Mouse (Mus musculus) olfactory bulb, adult 2 months (tissue): ENCODE results near the gene Nop10.

Source experiments
- CTCF ChIP-seq: fragments of 200-500 bp; IDR thresholded peaks from 2 replicates; pipeline ENCODE4 v1.5.1; 2012; ENCODE audit warnings: low read depth, mild to moderate bottlenecking, low read length, moderate library complexity; ENCODE audit not compliant: insufficient read depth
- POLR2A ChIP-seq: fragments of 200-500 bp; IDR thresholded peaks from 2 replicates; pipeline ENCODE4 v1.6.1; 2012; ENCODE audit warnings: mild to moderate bottlenecking, low read depth, low read length, moderate library complexity; ENCODE audit not compliant: insufficient read depth

GRCm38 (mm10) chr2:112215977-112216376 is 45.7 kb upstream of the Nop10 start:
- no peak for TF ChIP-seq CTCF
- TF ChIP-seq POLR2A = no peak
